Mouse (Mus musculus): Measurements from ENCODE around the gene Pigq. TPM values are rescaled to one million over a fixed set of nuclear protein-coding genes. Genes with fewer than 3 reads are reported as not detected.
A peak's percentile ranks its signal among the peaks of the same experiment; 100 is the strongest.

Gene Pigq
- polyA plus RNA-seq, 1 experiment = 156 TPM

- TF ChIP-seq POLR2A (IDR thresholded peaks at IDR 0.05; ENCODE audit: extremely low read depth, insufficient read depth, low read length) = no peak
- TF ChIP-seq CTCF (IDR thresholded peaks at IDR 0.05; ENCODE audit: extremely low read depth, insufficient read depth, low read length) = no peak
- Histone ChIP-seq H3K4me3 (ENCODE audit: insufficient read depth, low read length) (no peak overlapping the region), H3K4me1 (ENCODE audit: control insufficient read depth, insufficient read depth, low read length) (no peaks in the 10 kb centered on the region), H3K27ac (ENCODE audit: insufficient read depth, low read length) (no peak overlapping the region)
Measured at GRCm38 (mm10) chr17:25959630-25960467, 15.1 kb upstream of the Pigq start.

GRCm38 (mm10) chr17:25958771-25959494 lies 14.2 kb upstream of the Pigq start:
- H3K4me1 ChIP-seq (ENCODE audit: control insufficient read depth, insufficient read depth, low read length) = no peaks in the 10 kb centered on the region
- TF ChIP-seq POLR2A (IDR thresholded peaks at IDR 0.05; ENCODE audit: extremely low read depth, insufficient read depth, low read length) = no peak
- TF ChIP-seq CTCF (IDR thresholded peaks at IDR 0.05; ENCODE audit: extremely low read depth, insufficient read depth, low read length) = no peak
- H3K4me3 ChIP-seq (ENCODE audit: insufficient read depth, low read length) = no peak overlapping the region
- H3K27ac ChIP-seq (ENCODE audit: insufficient read depth, low read length) = no peak overlapping the region

- no peaks in the 10 kb centered on the region for H3K4me1 ChIP-seq (ENCODE audit: control insufficient read depth, insufficient read depth, low read length)
- H3K27ac ChIP-seq (ENCODE audit: insufficient read depth, low read length) = no peak overlapping the region
- H3K4me3 ChIP-seq (ENCODE audit: insufficient read depth, low read length) = no peak overlapping the region
- no peak for TF ChIP-seq POLR2A (IDR thresholded peaks at IDR 0.05; ENCODE audit: extremely low read depth, insufficient read depth, low read length)
- TF ChIP-seq CTCF (IDR thresholded peaks at IDR 0.05; ENCODE audit: extremely low read depth, insufficient read depth, low read length) = no peak
Measured at GRCm38 (mm10) chr17:25957586-25958051, 12.9 kb upstream of the Pigq start.

- Histone ChIP-seq H3K4me1 (ENCODE audit: control insufficient read depth, insufficient read depth, low read length) (no peaks in the 10 kb centered on the region), H3K27ac (ENCODE audit: insufficient read depth, low read length) (no peak overlapping the region), H3K4me3 (ENCODE audit: insufficient read depth, low read length) (no peak overlapping the region)
- no peak for TF ChIP-seq CTCF (IDR thresholded peaks at IDR 0.05; ENCODE audit: extremely low read depth, insufficient read depth, low read length)
- no peak for TF ChIP-seq POLR2A (IDR thresholded peaks at IDR 0.05; ENCODE audit: extremely low read depth, insufficient read depth, low read length)
Measured at GRCm38 (mm10) chr17:25956631-25957030, 11.9 kb upstream of the Pigq start.

GRCm38 (mm10) chr17:25956201-25956600 lies 11.5 kb upstream of the Pigq start:
- Histone ChIP-seq H3K4me3 (ENCODE audit: insufficient read depth, low read length) (no peak overlapping the region), H3K27ac (ENCODE audit: insufficient read depth, low read length) (no peak overlapping the region), H3K4me1 (ENCODE audit: control insufficient read depth, insufficient read depth, low read length) (no peaks in the 10 kb centered on the region)
- TF ChIP-seq POLR2A (IDR thresholded peaks at IDR 0.05; ENCODE audit: extremely low read depth, insufficient read depth, low read length) (no peak), CTCF (IDR thresholded peaks at IDR 0.05; ENCODE audit: extremely low read depth, insufficient read depth, low read length) (no peak)

GRCm38 (mm10) chr17:25955736-25956135 lies 11.0 kb upstream of the Pigq start:
- no peak overlapping the region for H3K27ac ChIP-seq (ENCODE audit: insufficient read depth, low read length)
- H3K4me1 ChIP-seq (ENCODE audit: control insufficient read depth, insufficient read depth, low read length) = no peaks in the 10 kb centered on the region

GRCm38 (mm10) chr17:25954671-25955070 lies 9.9 kb upstream of the Pigq start:
- TF ChIP-seq POLR2A (IDR thresholded peaks at IDR 0.05; ENCODE audit: extremely low read depth, insufficient read depth, low read length) = no peak
- TF ChIP-seq CTCF (IDR thresholded peaks at IDR 0.05; ENCODE audit: extremely low read depth, insufficient read depth, low read length) = no peak
- Histone ChIP-seq H3K4me1 (ENCODE audit: control insufficient read depth, insufficient read depth, low read length) (no peaks in the 10 kb centered on the region), H3K4me3 (ENCODE audit: insufficient read depth, low read length) (no peak overlapping the region), H3K27ac (ENCODE audit: insufficient read depth, low read length) (no peak overlapping the region)

More at GRCm38 (mm10) chr17:25955736-25956135, 11.0 kb upstream of the Pigq start:
- no peak overlapping the region for H3K4me3 ChIP-seq (ENCODE audit: insufficient read depth, low read length)
- TF ChIP-seq POLR2A (IDR thresholded peaks at IDR 0.05; ENCODE audit: extremely low read depth, insufficient read depth, low read length) (no peak), CTCF (IDR thresholded peaks at IDR 0.05; ENCODE audit: extremely low read depth, insufficient read depth, low read length) (no peak)

- TF ChIP-seq CTCF (IDR thresholded peaks at IDR 0.05; ENCODE audit: extremely low read depth, insufficient read depth, low read length) (no peak), POLR2A (IDR thresholded peaks at IDR 0.05; ENCODE audit: extremely low read depth, insufficient read depth, low read length) (no peak)
- no peak overlapping the region for H3K4me3 ChIP-seq (ENCODE audit: insufficient read depth, low read length)
- no peak overlapping the region for H3K27ac ChIP-seq (ENCODE audit: insufficient read depth, low read length)
- H3K4me1 ChIP-seq (ENCODE audit: control insufficient read depth, insufficient read depth, low read length) = no peaks in the 10 kb centered on the region
Measured at GRCm38 (mm10) chr17:25953161-25953560, 8.4 kb upstream of the Pigq start.

- H3K4me3 ChIP-seq (ENCODE audit: insufficient read depth, low read length) = peak within 1 kb of the TSS; percentile 19; the same call in 1 of the 2 replicates
- H3K27ac ChIP-seq (ENCODE audit: insufficient read depth, low read length) = no peak within 1 kb of the TSS; the same call in 1 of the 2 replicates
- no peaks in the 10 kb centered on the region for H3K4me1 ChIP-seq (ENCODE audit: control insufficient read depth, insufficient read depth, low read length)
- TF ChIP-seq CTCF (IDR thresholded peaks at IDR 0.05; ENCODE audit: extremely low read depth, insufficient read depth, low read length) (no peak), POLR2A (IDR thresholded peaks at IDR 0.05; ENCODE audit: extremely low read depth, insufficient read depth, low read length) (no peak)
Measured at GRCm38 (mm10) chr17:25951803-25952623, 7.3 kb upstream of the Pigq start, which contains the start of gene A930017K11Rik. Gene A930017K11Rik (minus strand): TSS chr17:25952565.
